Mouse (Mus musculus) midbrain, embryonic 12.5 days (tissue): ENCODE data around the gene Vtcn1. TPM values are rescaled to one million over a fixed set of nuclear protein-coding genes. Genes with fewer than 3 reads are reported as not detected.
A peak's percentile ranks its signal among the peaks of the same experiment; 100 is the strongest.
"Not testable (repeated sequence)": the region's sequence is repeated elsewhere in the genome, so short reads cannot be mapped to it uniquely, and the experiment has no call there.

ENCODE experiments used
- ATAC-seq: fragments of 200-750 bp; cut with Nextera tagmentation; 2 replicates; pipeline ENCODE4 v1.8.0; 2017; ENCODE audit warnings: low read depth, moderate TSS enrichment, moderate library complexity; ENCODE audit not compliant: low FRiP score
- H3K27ac ChIP-seq: fragments of 300-500 bp; sonication (generic); replicated peaks from 2 replicates; pipeline ENCODE4 v1.5.1; 2016; ENCODE audit warnings: mild to moderate bottlenecking
- H3K27me3 ChIP-seq: fragments of 300-500 bp; sonication (generic); 2 replicates; pipeline ENCODE4 v1.6.1; 2016; ENCODE audit warnings: mild to moderate bottlenecking
- H3K36me3 ChIP-seq: fragments of 300-500 bp; sonication (generic); 2 replicates; pipeline ENCODE4 v1.6.1; 2016
- H3K4me1 ChIP-seq: fragments of 300-500 bp; sonication (generic); 2 replicates; pipeline ENCODE4 v1.6.1; 2016
- H3K4me2 ChIP-seq: fragments of 300-500 bp; sonication (generic); replicated peaks from 2 replicates; pipeline ENCODE4 v1.6.1; 2016; ENCODE audit warnings: mild to moderate bottlenecking, moderate library complexity
- H3K4me3 ChIP-seq: fragments of 300-500 bp; sonication (generic); 2 replicates; pipeline ENCODE4 v1.5.1; 2016; ENCODE audit warnings: mild to moderate bottlenecking
- H3K9ac ChIP-seq: fragments of 300-500 bp; sonication (generic); replicated peaks from 2 replicates; pipeline ENCODE4 v1.6.1; 2016; ENCODE audit warnings: mild to moderate bottlenecking, moderate library complexity
- H3K9me3 ChIP-seq: fragments of 300-500 bp; sonication (generic); 2 replicates; pipeline ENCODE4 v1.6.1; 2016; ENCODE audit warnings: mild to moderate bottlenecking
- WGBS: fragments of 180-500 bp; shearing (Covaris S2); methylation state at CpG from one replicate; pipeline ENCODE4 v1.1.7; 2016; 5-methylcytosine and 5-hydroxymethylcytosine counted together
- polyA plus RNA-seq: library from polyadenylated mRNA; unstranded; fragments of >200 nt; fragmentation: Nextera tagmentation; extraction: Ambion mirVana; gene quantifications from 2 replicates; pipeline ENCODE4 v1.2.1, GENCODE M21; 2016

The Vtcn1 gene
- polyA plus RNA-seq, 1 experiment from 2014 or later: 0.17 TPM

GRCm38 (mm10) chr3:100811836-100812235 is 13.4 kb upstream of the Vtcn1 start:
- H3K4me1 ChIP-seq: no peaks in the 10 kb centered on the region
- no peaks in the 10 kb centered on the region for H3K27me3 ChIP-seq
- no peak overlapping the region for H3K4me2 ChIP-seq
- 86% methylated on average over 2 of the region's 2 CpGs for WGBS
- no peaks in the 10 kb centered on the region for H3K36me3 ChIP-seq
- no peaks in the 10 kb centered on the region for H3K9me3 ChIP-seq
- H3K27ac ChIP-seq: no peak overlapping the region
- H3K4me3 ChIP-seq: no peak overlapping the region
- ATAC-seq: no peak
- no peak overlapping the region for H3K9ac ChIP-seq

DNA sequence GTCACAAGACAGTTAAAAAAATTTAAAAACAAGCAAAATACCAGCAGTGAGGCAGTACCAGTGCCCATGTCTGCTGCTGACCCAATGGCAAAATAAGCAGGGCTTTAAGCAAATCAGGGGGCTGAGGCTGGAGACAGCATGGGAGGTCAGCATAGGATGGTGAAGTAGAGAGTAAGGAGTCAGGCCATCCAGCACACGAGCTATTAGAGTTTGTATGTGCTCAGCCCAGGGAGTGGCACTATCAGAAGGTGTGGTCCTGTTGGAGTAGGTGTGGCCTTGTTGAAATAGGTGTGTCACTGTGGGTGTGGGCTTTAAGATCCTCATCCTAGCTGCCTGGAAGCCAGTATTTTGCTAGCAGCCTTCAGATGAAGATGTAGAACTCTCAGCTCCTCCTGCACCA is 9.8 kb upstream of the Vtcn1 start:
- H3K4me1 ChIP-seq, H3K4me2 ChIP-seq, H3K36me3 ChIP-seq, H3K4me3 ChIP-seq, H3K27me3 ChIP-seq, H3K27ac ChIP-seq, H3K9me3 ChIP-seq, ATAC-seq, H3K9ac ChIP-seq: not testable (repeated sequence)
- WGBS: 50% methylated on average over 1 of the region's 1 CpGs

DNA sequence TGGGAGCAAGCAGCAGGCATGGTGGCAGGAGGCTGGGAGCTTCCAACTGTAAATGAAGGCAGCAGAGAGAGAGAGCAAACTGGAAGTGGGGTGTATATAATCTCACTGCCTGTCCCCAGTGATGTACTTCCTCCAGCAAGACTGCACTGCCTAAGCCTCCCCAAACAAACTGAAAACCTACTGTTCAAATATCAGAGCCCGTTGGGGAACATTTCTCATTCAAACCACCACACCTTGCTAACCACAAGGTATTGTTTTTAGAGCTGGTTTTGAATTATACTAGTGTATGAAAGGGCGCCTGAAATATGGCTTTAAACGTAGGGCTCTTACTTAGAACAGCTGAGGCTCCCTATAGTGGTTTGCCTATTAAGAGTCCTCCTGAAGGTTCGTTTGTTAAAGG is 6.5 kb upstream of the Vtcn1 start:
- no peak overlapping the region for H3K4me2 ChIP-seq
- no peak overlapping the region for H3K27ac ChIP-seq
- H3K36me3 ChIP-seq: no peaks in the 10 kb centered on the region
- ATAC-seq: no peak
- WGBS: 77% methylated on average over 4 of the region's 4 CpGs
- H3K27me3 ChIP-seq: no peaks in the 10 kb centered on the region
- no peaks in the 10 kb centered on the region for H3K9me3 ChIP-seq
- H3K4me3 ChIP-seq: no peak overlapping the region
- H3K4me1 ChIP-seq: no peaks in the 10 kb centered on the region
- H3K9ac ChIP-seq: no peak overlapping the region

DNA sequence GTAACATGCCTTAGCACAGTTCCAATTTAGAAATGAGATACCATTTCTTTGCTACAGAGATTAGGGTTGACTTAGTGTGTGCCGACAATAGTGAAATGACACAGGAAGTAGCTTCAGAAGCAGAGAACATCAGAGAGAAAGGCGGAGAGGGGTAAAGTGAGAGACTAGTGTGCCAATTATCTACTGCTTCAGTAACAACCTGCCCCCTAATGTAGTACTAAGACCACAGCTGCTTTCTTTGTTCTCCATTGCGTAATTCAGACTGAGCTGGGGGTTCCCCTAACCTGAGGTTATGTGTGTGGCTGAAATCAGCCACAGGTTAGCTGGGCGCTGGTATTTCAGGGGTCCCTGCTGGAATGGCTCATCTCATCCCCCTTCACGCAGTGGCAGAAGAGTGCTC is 5.7 kb upstream of the Vtcn1 start:
- H3K4me1 ChIP-seq: no peaks in the 10 kb centered on the region
- H3K27me3 ChIP-seq: no peaks in the 10 kb centered on the region
- H3K9ac ChIP-seq: no peak overlapping the region
- H3K4me3 ChIP-seq: no peak overlapping the region
- H3K9me3 ChIP-seq: no peaks in the 10 kb centered on the region
- no peak overlapping the region for H3K27ac ChIP-seq
- no peak for ATAC-seq
- no peaks in the 10 kb centered on the region for H3K36me3 ChIP-seq
- H3K4me2 ChIP-seq: no peak overlapping the region
- 92% methylated on average over 5 of the region's 5 CpGs for WGBS

- WGBS: 79% methylated on average over 2 of the region's 2 CpGs
Measured at GRCm38 (mm10) chr3:100820852-100821251, 4.4 kb upstream of the Vtcn1 start.

GRCm38 (mm10) chr3:100821276-100821675 is 4.0 kb upstream of the Vtcn1 start:
- ATAC-seq: peak; percentile 30; the same call in 1 of the 2 replicates
- no peaks in the 10 kb centered on the region for H3K4me1 ChIP-seq
- H3K27me3 ChIP-seq: no peaks in the 10 kb centered on the region; the same call in 1 of the 2 replicates
- 72% methylated on average over 2 of the region's 2 CpGs for WGBS
- no peak overlapping the region for H3K4me2 ChIP-seq
- no peak overlapping the region for H3K4me3 ChIP-seq
- no peak overlapping the region for H3K27ac ChIP-seq
- no peaks in the 10 kb centered on the region for H3K9me3 ChIP-seq
- no peaks in the 10 kb centered on the region for H3K36me3 ChIP-seq
- no peak overlapping the region for H3K9ac ChIP-seq

More at GRCm38 (mm10) chr3:100820852-100821251, 4.4 kb upstream of the Vtcn1 start:
- ATAC-seq: 0 out of 2 replicates have a peak, but pooled peaks have one; percentile 23
- Histone ChIP-seq H3K4me1 (no peaks in the 10 kb centered on the region), H3K27me3 (no peaks in the 10 kb centered on the region; the same call in 1 of the 2 replicates), H3K4me2 (no peak overlapping the region), H3K4me3 (no peak overlapping the region), H3K36me3 (no peaks in the 10 kb centered on the region), H3K27ac (no peak overlapping the region), H3K9ac (no peak overlapping the region), H3K9me3 (no peaks in the 10 kb centered on the region)

GRCm38 (mm10) chr3:100843784-100844183 is 18.5 kb downstream of the Vtcn1 start:
- Histone ChIP-seq H3K27me3 (no peaks in the 10 kb centered on the region), H3K4me2 (no peak overlapping the region)

GRCm38 (mm10) chr3:100844366-100844765 is 19.1 kb downstream of the Vtcn1 start:
- Histone ChIP-seq H3K27ac (no peak overlapping the region), H3K4me2 (no peak overlapping the region), H3K9ac (no peak overlapping the region), H3K36me3 (no peaks in the 10 kb centered on the region), H3K9me3 (no peaks in the 10 kb centered on the region), H3K27me3 (no peaks in the 10 kb centered on the region), H3K4me3 (no peak overlapping the region), H3K4me1 (no peaks in the 10 kb centered on the region)
- ATAC-seq: no peak
- WGBS: 77% methylated on average over 5 of the region's 5 CpGs

More at GRCm38 (mm10) chr3:100843784-100844183, 18.5 kb downstream of the Vtcn1 start:
- Histone ChIP-seq H3K4me3 (no peak overlapping the region), H3K4me1 (no peaks in the 10 kb centered on the region), H3K9me3 (no peaks in the 10 kb centered on the region), H3K36me3 (no peaks in the 10 kb centered on the region), H3K9ac (no peak overlapping the region), H3K27ac (no peak overlapping the region)
- ATAC-seq: no peak
- WGBS: 81% methylated on average over 3 of the region's 3 CpGs

- 91% methylated on average over 7 of the region's 7 CpGs for WGBS
Measured at GRCm38 (mm10) chr3:100848348-100848747, 23.1 kb downstream of the Vtcn1 start.

DNA sequence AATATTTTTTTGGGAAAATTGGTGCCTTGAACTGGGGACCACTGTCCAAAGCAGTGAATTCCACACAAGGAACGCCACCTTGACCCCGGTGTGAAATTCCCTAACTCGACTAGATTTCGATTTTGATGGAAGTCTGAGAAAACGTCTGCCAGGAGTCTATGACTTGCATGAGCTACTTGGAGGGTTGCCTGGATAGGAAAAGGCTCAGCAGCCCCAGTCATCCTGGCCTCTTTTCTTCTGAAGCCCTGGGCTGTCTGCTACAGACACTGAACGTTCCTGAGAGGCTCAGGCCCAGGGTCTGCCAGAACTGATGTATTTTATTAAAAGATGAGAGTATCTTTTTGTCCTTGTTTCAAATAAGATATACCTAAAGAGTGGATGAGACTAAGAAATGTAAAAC is 25.2 kb downstream of the Vtcn1 start:
- Histone ChIP-seq H3K4me2 (no peak overlapping the region), H3K36me3 (no peaks in the 10 kb centered on the region), H3K9ac (no peak overlapping the region), H3K27ac (no peak overlapping the region), H3K4me1 (no peaks in the 10 kb centered on the region), H3K9me3 (no peaks in the 10 kb centered on the region), H3K27me3 (no peaks in the 10 kb centered on the region), H3K4me3 (no peak overlapping the region)
- ATAC-seq: no peak
- WGBS: 84% methylated on average over 6 of the region's 6 CpGs

More at GRCm38 (mm10) chr3:100848348-100848747, 23.1 kb downstream of the Vtcn1 start:
- Histone ChIP-seq H3K4me3 (no peak overlapping the region), H3K4me2 (no peak overlapping the region), H3K9me3 (no peaks in the 10 kb centered on the region), H3K4me1 (no peaks in the 10 kb centered on the region), H3K9ac (no peak overlapping the region), H3K27me3 (no peaks in the 10 kb centered on the region), H3K36me3 (no peaks in the 10 kb centered on the region), H3K27ac (no peak overlapping the region)
- no peak for ATAC-seq

DNA sequence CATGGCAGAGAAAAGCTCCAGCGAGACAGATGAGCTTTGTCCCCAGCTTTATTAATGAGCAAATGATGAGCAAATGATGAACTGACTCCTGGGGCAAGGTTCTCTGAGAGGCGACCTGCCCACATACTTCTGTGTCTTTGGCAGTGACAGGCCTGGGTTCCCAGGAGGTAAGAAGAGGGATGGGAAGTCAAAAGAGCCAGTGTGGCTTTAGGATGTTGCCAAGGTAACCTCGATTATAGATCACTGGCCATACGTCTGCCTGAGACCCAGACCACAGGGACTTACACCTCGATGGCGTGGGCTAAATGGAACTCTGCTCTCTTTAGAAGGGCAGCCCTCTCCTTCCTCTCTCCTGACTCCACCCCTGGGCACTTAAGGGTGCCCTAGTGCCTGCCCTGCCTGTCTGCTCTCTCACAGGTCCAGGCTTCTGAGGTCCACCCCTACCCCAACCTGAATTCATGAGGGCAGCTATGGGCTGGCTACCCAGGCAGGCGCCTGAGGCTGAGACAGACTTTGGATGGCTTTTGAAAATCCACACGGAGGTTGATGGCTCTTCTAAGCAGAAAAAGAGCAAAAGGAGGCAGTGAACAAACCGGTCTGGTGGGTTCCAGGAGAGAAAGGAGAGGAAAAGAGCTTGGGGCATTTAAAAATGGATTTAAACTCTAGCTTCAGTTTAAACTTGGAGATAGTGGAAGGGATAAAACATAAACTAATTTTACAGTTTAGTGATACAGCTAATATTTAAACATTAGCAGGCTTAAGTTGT is 31.0 kb downstream of the Vtcn1 start:
- Histone ChIP-seq H3K4me2 (no peak overlapping the region), H3K36me3 (no peaks in the 10 kb centered on the region), H3K4me3 (no peak overlapping the region), H3K9ac (no peak overlapping the region), H3K9me3 (no peaks in the 10 kb centered on the region), H3K27me3 (no peaks in the 10 kb centered on the region), H3K27ac (no peak overlapping the region), H3K4me1 (no peaks in the 10 kb centered on the region)
- 66% methylated on average over 9 of the region's 9 CpGs for WGBS
- no peak for ATAC-seq

GRCm38 (mm10) chr3:100857139-100857538 is 31.9 kb downstream of the Vtcn1 start:
- Histone ChIP-seq H3K36me3 (no peaks in the 10 kb centered on the region), H3K9me3 (no peaks in the 10 kb centered on the region), H3K4me3 (no peak overlapping the region), H3K9ac (no peak overlapping the region), H3K4me1 (no peaks in the 10 kb centered on the region), H3K27me3 (no peaks in the 10 kb centered on the region), H3K27ac (no peak overlapping the region), H3K4me2 (no peak overlapping the region)
- no peak for ATAC-seq
- 92% methylated on average over 5 of the region's 5 CpGs for WGBS
